Mouse (Mus musculus) bone marrow macrophage, adult 2 months (primary cell): Measurements from ENCODE around the gene Vps13d.

Experiments
- CTCF ChIP-seq: IDR thresholded peaks from 2 replicates; pipeline ENCODE4 v1.5.1; 2012; ENCODE audit warnings: low read depth, mild to moderate bottlenecking, low read length, moderate library complexity
- POLR2A ChIP-seq: IDR thresholded peaks from 2 replicates; pipeline ENCODE4 v1.6.1; 2012; ENCODE audit warnings: mild to moderate bottlenecking, low read depth, low read length, borderline replicate concordance

DNA sequence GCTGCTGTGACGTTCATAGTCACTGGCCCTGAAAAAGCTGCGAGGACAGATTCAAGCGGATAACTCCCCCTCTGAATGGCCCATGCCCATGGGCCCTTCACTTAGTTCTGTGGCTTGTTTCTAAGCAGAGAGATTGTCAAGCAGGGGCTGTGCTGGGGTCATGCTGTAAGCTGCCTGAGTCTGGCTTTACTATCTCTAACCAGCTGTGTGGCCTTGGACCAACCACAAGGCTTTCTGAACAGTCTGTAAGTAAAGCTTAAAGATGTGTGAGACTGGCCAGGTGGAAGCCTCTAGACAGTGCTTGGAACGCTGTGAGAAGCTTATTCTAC is 180.2 kb downstream of the Vps13d start:
- no peak for TF ChIP-seq CTCF
- TF ChIP-seq POLR2A, result no peak
